Mouse (Mus musculus): ENCODE measurements around the gene St6galnac5. TPM values are rescaled to one million over a fixed set of nuclear protein-coding genes. Genes with fewer than 3 reads are reported as not detected.

The St6galnac5 gene
- total and polyA plus RNA-seq, 3 experiments = 0.04 TPM; not detected in 2

DNA sequence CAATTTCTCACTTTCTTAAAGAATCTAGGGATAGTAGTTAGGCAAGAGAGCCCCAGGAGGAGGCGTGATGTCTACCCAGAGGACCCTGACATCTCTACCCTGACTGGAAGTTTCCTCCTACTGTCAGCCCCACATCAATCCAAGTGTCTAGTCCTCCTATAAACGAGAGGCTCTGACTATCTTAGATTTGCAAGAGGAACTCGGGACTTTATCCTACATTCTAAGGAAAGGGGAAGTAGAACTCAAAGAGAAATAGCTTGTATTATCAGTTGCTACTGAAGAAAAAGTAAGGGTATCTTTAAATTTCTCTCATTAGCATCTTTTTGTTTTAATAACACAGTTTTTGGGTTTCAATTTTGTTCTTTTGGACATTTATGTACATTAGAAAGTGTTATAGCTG is 161.6 kb downstream of the St6galnac5 start:
- Histone ChIP-seq H3K9me3 (replicated peaks; ENCODE audit: low read length) (no peaks in the 10 kb centered on the region), H3K27ac (ENCODE audit: insufficient read depth, low read depth) (no peak overlapping the region), H3K79me2 (replicated peaks; ENCODE audit: control insufficient read depth, extremely low read depth, insufficient read depth, poor library complexity, severe bottlenecking) (no peaks in the 10 kb centered on the region), H3K4me3 (replicated peaks in 1 of 3; ENCODE audit: low read depth in 2 of 3, low read length in 2 of 3, poor library complexity in 1 of 3) (no peak overlapping the region), H3K9ac (ENCODE audit: insufficient read depth, low read depth) (no peak overlapping the region), H3K36me3 (replicated peaks in 1 of 2; ENCODE audit: control insufficient read depth in 1 of 2, insufficient read depth in 1 of 2, low read length in 1 of 2) (no peaks in the 10 kb centered on the region), H3K27me3 (replicated peaks) (no peaks in the 10 kb centered on the region), H3K4me2 (ENCODE audit: insufficient read depth, low read depth, poor library complexity, severe bottlenecking) (no peak overlapping the region; the same call in 1 of the 2 replicates), H3K4me1 (ENCODE audit: control insufficient read depth in 1 of 2, insufficient read depth in 2 of 2) (peaks cover 3 to 5% of the 10 kb centered on the region in 2 experiments; a peak in 3 of 4 replicates)
- in situ Hi-C loops (cut with MboI; ENCODE audit: low pct_ligation_motif_present, low pct_unique_long_range_greater_than_20kb, low sequenced_read_pairs) = no loop called here
- dilution Hi-C loops (cut with MboI; ENCODE audit: extremely low pct_ligation_motif_present, extremely low pct_unique_long_range_greater_than_20kb, low sequenced_read_pairs) = no loop called here
- no peak for DNase-seq (ENCODE audit: extremely low read depth)
- TF ChIP-seq MAFK (IDR thresholded peaks at IDR 0.05; ENCODE audit: insufficient replicate concordance, low read length) = no peak
- no peak for TF ChIP-seq NELFE (IDR thresholded peaks at IDR 0.05; ENCODE audit: low read depth, low read length)

- no peak for DNase-seq (ENCODE audit: extremely low read depth)
- Histone ChIP-seq H3K4me2 (ENCODE audit: insufficient read depth, low read depth, poor library complexity, severe bottlenecking) (no peak overlapping the region), H3K79me2 (replicated peaks; ENCODE audit: control insufficient read depth, extremely low read depth, insufficient read depth, poor library complexity, severe bottlenecking) (no peaks in the 10 kb centered on the region), H3K9me3 (replicated peaks; ENCODE audit: low read length) (no peaks in the 10 kb centered on the region), H3K9ac (ENCODE audit: insufficient read depth, low read depth) (no peak overlapping the region), H3K27ac (ENCODE audit: insufficient read depth, low read depth) (no peak overlapping the region), H3K4me3 (replicated peaks in 1 of 3; ENCODE audit: low read depth in 2 of 3, low read length in 2 of 3, poor library complexity in 1 of 3) (no peak overlapping the region), H3K4me1 (ENCODE audit: control insufficient read depth in 1 of 2, insufficient read depth in 2 of 2) (peaks cover 0 to 5% of the 10 kb centered on the region in 2 experiments; a peak in 2 of 4 replicates), H3K36me3 (replicated peaks in 1 of 2; ENCODE audit: control insufficient read depth in 1 of 2, insufficient read depth in 1 of 2, low read length in 1 of 2) (no peaks in the 10 kb centered on the region), H3K27me3 (replicated peaks) (no peaks in the 10 kb centered on the region)
- dilution Hi-C loops (cut with MboI; ENCODE audit: extremely low pct_ligation_motif_present, extremely low pct_unique_long_range_greater_than_20kb, low sequenced_read_pairs) (no loop called here), in situ Hi-C loops (cut with MboI; ENCODE audit: low pct_ligation_motif_present, low pct_unique_long_range_greater_than_20kb, low sequenced_read_pairs) (no loop called here)
- no peak for TF ChIP-seq NELFE (IDR thresholded peaks at IDR 0.05; ENCODE audit: low read depth, low read length)
- TF ChIP-seq USF1 (IDR thresholded peaks at IDR 0.05; ENCODE audit: low read depth, low read length) = no peak
- TF ChIP-seq HCFC1 (IDR thresholded peaks at IDR 0.05; ENCODE audit: low read depth, low read length) = no peak
- TF ChIP-seq PAX5 (IDR thresholded peaks at IDR 0.05; ENCODE audit: low read length) = no peak
- no peak for TF ChIP-seq MAFK (IDR thresholded peaks at IDR 0.05; ENCODE audit: insufficient replicate concordance, low read length)
These were observed 166.9 kb downstream of the St6galnac5 start for GRCm38 (mm10) chr3:152815110-152815509.

- peaks cover 0 to 5% of the 10 kb centered on the region in 2 experiments; a peak in 2 of 4 replicates for H3K4me1 ChIP-seq (ENCODE audit: control insufficient read depth in 1 of 2, insufficient read depth in 2 of 2)
- no peaks in the 10 kb centered on the region for H3K79me2 ChIP-seq (replicated peaks; ENCODE audit: control insufficient read depth, extremely low read depth, insufficient read depth, poor library complexity, severe bottlenecking)
- no peaks in the 10 kb centered on the region for H3K9me3 ChIP-seq (replicated peaks; ENCODE audit: low read length)
- dilution Hi-C loops (cut with MboI; ENCODE audit: extremely low pct_ligation_motif_present, extremely low pct_unique_long_range_greater_than_20kb, low sequenced_read_pairs) (no loop called here), in situ Hi-C loops (cut with MboI; ENCODE audit: low pct_ligation_motif_present, low pct_unique_long_range_greater_than_20kb, low sequenced_read_pairs) (no loop called here)
- H3K4me2 ChIP-seq (ENCODE audit: insufficient read depth, low read depth, poor library complexity, severe bottlenecking) = no peak overlapping the region
- DNase-seq (ENCODE audit: extremely low read depth) = peak; percentile 31
- no peak overlapping the region for H3K4me3 ChIP-seq (replicated peaks in 1 of 3; ENCODE audit: low read depth in 2 of 3, low read length in 2 of 3, poor library complexity in 1 of 3)
- H3K27me3 ChIP-seq (replicated peaks) = no peaks in the 10 kb centered on the region
- no peak overlapping the region for H3K27ac ChIP-seq (ENCODE audit: insufficient read depth, low read depth)
- no peaks in the 10 kb centered on the region for H3K36me3 ChIP-seq (replicated peaks in 1 of 2; ENCODE audit: control insufficient read depth in 1 of 2, insufficient read depth in 1 of 2, low read length in 1 of 2)
- H3K9ac ChIP-seq (ENCODE audit: insufficient read depth, low read depth) = no peak overlapping the region
- no peak for TF ChIP-seq MXI1 (IDR thresholded peaks at IDR 0.05; ENCODE audit: low read depth, low read length)
- TF ChIP-seq NELFE (IDR thresholded peaks at IDR 0.05; ENCODE audit: low read depth, low read length) = no peak
- no peak for TF ChIP-seq EP300 (IDR thresholded peaks at IDR 0.05; ENCODE audit: low read length)
- TF ChIP-seq USF2 (conservative IDR thresholded peaks at IDR 0.05; ENCODE audit: low read depth, low read length) = no peak
- TF ChIP-seq MAZ (IDR thresholded peaks at IDR 0.05; ENCODE audit: low read depth, low read length) = no peak
- TF ChIP-seq ZKSCAN1 (IDR thresholded peaks at IDR 0.05; ENCODE audit: borderline replicate concordance, low read depth, low read length) = no peak
- TF ChIP-seq USF1 (IDR thresholded peaks at IDR 0.05; ENCODE audit: low read depth, low read length) = no peak
- TF ChIP-seq IRF4 (IDR thresholded peaks at IDR 0.05; ENCODE audit: low read depth, low read length) = no peak
- no peak for TF ChIP-seq RCOR1 (conservative IDR thresholded peaks at IDR 0.05; ENCODE audit: low read depth, low read length)
- TF ChIP-seq POLR2A (IDR thresholded peaks at IDR 0.05; ENCODE audit: low read depth, low read length) = no peak
- no peak for TF ChIP-seq UBTF (IDR thresholded peaks at IDR 0.05; ENCODE audit: low read depth, low read length)
- TF ChIP-seq MEF2A (IDR thresholded peaks at IDR 0.05; ENCODE audit: borderline replicate concordance, low read depth, low read length) = no peak
- TF ChIP-seq TBP (conservative IDR thresholded peaks at IDR 0.05; ENCODE audit: low read depth, low read length) = no peak
These were observed 168.1 kb downstream of the St6galnac5 start for GRCm38 (mm10) chr3:152813905-152814304.

Data from CH12.LX (cell line).